Mouse (Mus musculus): ENCODE results near the gene Stk31. TPM values are rescaled to one million over a fixed set of nuclear protein-coding genes. Genes with fewer than 3 reads are reported as not detected.

Gene Stk31
- polyA plus RNA-seq (2015; fragmentation: Nextera tagmentation; extraction: Ambion mirVana), result not detected in 2 replicates

DNA sequence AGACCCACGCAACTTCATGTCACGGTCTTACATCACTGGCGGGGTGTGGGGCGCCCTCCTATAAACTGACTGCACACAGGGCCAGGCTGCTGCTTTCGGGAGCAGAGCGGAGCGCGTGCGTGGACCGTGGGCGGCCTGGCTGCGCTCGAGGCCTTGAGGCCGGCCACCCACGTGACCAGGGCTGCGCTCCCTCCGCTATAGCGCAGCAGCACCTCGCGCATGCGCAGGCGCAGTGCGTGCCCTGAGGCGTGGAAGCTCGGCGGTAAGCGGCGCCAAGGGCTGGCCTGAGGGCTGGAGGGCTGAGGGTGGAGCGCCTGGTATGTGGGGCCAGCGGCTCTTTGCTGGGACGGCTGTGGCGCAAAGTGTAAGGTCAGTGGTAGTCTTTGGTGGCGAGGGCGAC lies at the start of gene Stk31:
Gene Stk31 (plus strand): TSS at position 289 of the 400 bp plus-strand sequence.
- 86% methylated on average over 34 of the region's 34 CpGs for WGBS
- H3K4me3 ChIP-seq, result no peak within 1 kb of the TSS
- no peaks in the 10 kb centered on the region for H3K36me3 ChIP-seq
- no peaks in the 10 kb centered on the region for H3K27me3 ChIP-seq
- H3K4me2 ChIP-seq, result no peak within 1 kb of the TSS
- H3K4me1 ChIP-seq (replicated peaks), result no peaks in the 10 kb centered on the region
- H3K27ac ChIP-seq (replicated peaks), result no peak within 1 kb of the TSS
- no peak within 1 kb of the TSS for H3K9ac ChIP-seq
- no peaks in the 10 kb centered on the region; the same call in 1 of the 2 replicates for H3K9me3 ChIP-seq
- ATAC-seq (ENCODE audit: low read depth), result no peak

- Histone ChIP-seq H3K27me3 (no peaks in the 10 kb centered on the region), H3K36me3 (no peaks in the 10 kb centered on the region), H3K4me3 (no peak overlapping the region), H3K9me3 (no peaks in the 10 kb centered on the region), H3K4me2 (no peak overlapping the region), H3K27ac (replicated peaks) (no peak overlapping the region), H3K9ac (no peak overlapping the region), H3K4me1 (replicated peaks) (no peaks in the 10 kb centered on the region)
- no peak for ATAC-seq (ENCODE audit: low read depth)
- WGBS, result 93% methylated on average over 7 of the region's 7 CpGs
These were observed 45.6 kb upstream of the Stk31 start for GRCm38 (mm10) chr6:49349826-49350225.

DNA sequence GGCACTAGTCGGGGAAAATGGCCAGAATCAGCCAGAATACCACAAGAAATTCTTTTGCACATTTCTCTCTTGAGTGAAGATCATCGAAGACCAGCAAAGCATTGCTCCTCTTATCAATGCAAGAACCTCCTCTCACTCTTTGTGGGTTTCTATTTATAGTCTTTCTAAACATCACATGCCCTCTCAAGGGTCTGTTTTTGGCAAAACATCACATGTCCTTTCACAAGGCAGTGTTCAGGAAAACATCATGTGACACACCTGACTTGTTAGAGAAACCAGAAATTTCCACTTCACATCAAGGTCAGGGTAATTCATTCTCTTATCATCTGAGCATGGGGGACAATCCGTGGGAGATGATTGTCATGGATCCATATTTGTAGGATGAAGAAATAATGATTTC lies 40.8 kb upstream of the Stk31 start:
- no peak for ATAC-seq (ENCODE audit: low read depth)
- 89% methylated on average over 3 of the region's 3 CpGs for WGBS
- Histone ChIP-seq H3K4me1 (replicated peaks) (no peaks in the 10 kb centered on the region), H3K36me3 (no peaks in the 10 kb centered on the region), H3K4me2 (no peak overlapping the region), H3K4me3 (no peak overlapping the region), H3K9me3 (no peaks in the 10 kb centered on the region), H3K27me3 (no peaks in the 10 kb centered on the region), H3K9ac (no peak overlapping the region), H3K27ac (replicated peaks) (no peak overlapping the region)

DNA sequence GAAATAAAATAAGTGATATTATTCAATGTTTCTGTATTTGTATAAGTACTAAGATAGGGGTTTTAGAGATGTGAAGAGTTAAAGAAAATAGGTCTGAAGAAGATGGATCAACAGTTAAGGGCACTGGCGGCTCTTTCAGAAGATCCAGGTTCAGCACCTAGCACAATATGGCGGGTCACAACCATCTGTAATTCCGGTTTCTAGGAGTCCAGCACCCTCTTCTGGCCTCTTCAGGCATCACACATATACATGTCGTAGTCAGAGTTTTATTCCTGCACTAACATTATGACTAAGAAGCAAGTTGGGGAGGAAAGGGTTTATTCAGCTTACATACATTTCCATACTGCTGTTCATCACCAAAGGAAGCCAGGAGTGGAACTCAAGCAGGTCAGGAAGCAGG lies 40.2 kb upstream of the Stk31 start:
- Histone ChIP-seq H3K9ac (no peak overlapping the region), H3K27me3 (no peaks in the 10 kb centered on the region), H3K9me3 (no peaks in the 10 kb centered on the region), H3K4me3 (no peak overlapping the region), H3K4me2 (no peak overlapping the region), H3K36me3 (no peaks in the 10 kb centered on the region), H3K4me1 (replicated peaks) (no peaks in the 10 kb centered on the region), H3K27ac (replicated peaks) (no peak overlapping the region)
- ATAC-seq (ENCODE audit: low read depth), result no peak
- WGBS, result 71% methylated on average over 4 of the region's 4 CpGs

GRCm38 (mm10) chr6:49360420-49360819 lies 35.0 kb upstream of the Stk31 start:
- Histone ChIP-seq H3K4me3 (no peak overlapping the region), H3K9ac (no peak overlapping the region), H3K27ac (replicated peaks) (no peak overlapping the region), H3K36me3 (no peaks in the 10 kb centered on the region), H3K27me3 (no peaks in the 10 kb centered on the region), H3K4me1 (replicated peaks) (no peaks in the 10 kb centered on the region), H3K4me2 (no peak overlapping the region), H3K9me3 (no peaks in the 10 kb centered on the region)
- no peak for ATAC-seq (ENCODE audit: low read depth)

GRCm38 (mm10) chr6:49367159-49368054 lies 28.0 kb upstream of the Stk31 start, which contains the start of gene Fam221a:
TSS of gene Fam221a (plus strand) at chr6:49367739.
- peak; percentile 98 for ATAC-seq (ENCODE audit: low read depth)
- H3K9ac ChIP-seq, result peak within 1 kb of the TSS; percentile 67
- H3K4me1 ChIP-seq (replicated peaks), result peaks cover 11% of the 10 kb centered on the region
- H3K9me3 ChIP-seq, result no peaks in the 10 kb centered on the region
- peak within 1 kb of the TSS; percentile 57 for H3K4me3 ChIP-seq
- H3K4me2 ChIP-seq, result peak within 1 kb of the TSS; percentile 79
- H3K27ac ChIP-seq (replicated peaks), result peak within 1 kb of the TSS; percentile 9; the same call in 1 of the 2 replicates
- WGBS, result 3% methylated on average over 45 of the region's 49 CpGs
- H3K36me3 ChIP-seq, result no peaks in the 10 kb centered on the region
- H3K27me3 ChIP-seq, result no peaks in the 10 kb centered on the region

- 43% methylated on average over 3 of the region's 3 CpGs for WGBS
- no peak for ATAC-seq (ENCODE audit: low read depth)
- peak overlapping the region; percentile 79 for H3K4me2 ChIP-seq
- no peaks in the 10 kb centered on the region for H3K9me3 ChIP-seq
- H3K27me3 ChIP-seq, result no peaks in the 10 kb centered on the region
- peak overlapping the region; percentile 57 for H3K4me3 ChIP-seq
- no peaks in the 10 kb centered on the region for H3K36me3 ChIP-seq
- H3K9ac ChIP-seq, result peak overlapping the region; percentile 67
- no peak overlapping the region for H3K27ac ChIP-seq (replicated peaks)
- peaks cover 11% of the 10 kb centered on the region for H3K4me1 ChIP-seq (replicated peaks)
These were observed 27.2 kb upstream of the Stk31 start for GRCm38 (mm10) chr6:49368212-49368611.

GRCm38 (mm10) chr6:49372705-49373104 lies 22.7 kb upstream of the Stk31 start:
- Histone ChIP-seq H3K9ac (no peak overlapping the region), H3K27me3 (no peaks in the 10 kb centered on the region), H3K4me3 (no peak overlapping the region), H3K4me1 (replicated peaks) (peaks cover 11% of the 10 kb centered on the region), H3K9me3 (no peaks in the 10 kb centered on the region), H3K36me3 (no peaks in the 10 kb centered on the region), H3K27ac (replicated peaks) (no peak overlapping the region), H3K4me2 (no peak overlapping the region)
- 85% methylated on average over 4 of the region's 4 CpGs for WGBS
- no peak for ATAC-seq (ENCODE audit: low read depth)

- H3K4me2 ChIP-seq, result no peak overlapping the region
- no peak overlapping the region for H3K4me3 ChIP-seq
- WGBS, result 72% methylated on average over 2 of the region's 2 CpGs
- ATAC-seq (ENCODE audit: low read depth), result no peak
- no peak overlapping the region for H3K27ac ChIP-seq (replicated peaks)
- no peaks in the 10 kb centered on the region for H3K36me3 ChIP-seq
- H3K9me3 ChIP-seq, result no peaks in the 10 kb centered on the region
- H3K27me3 ChIP-seq, result no peaks in the 10 kb centered on the region
- no peaks in the 10 kb centered on the region; the same call in 1 of the 2 replicates for H3K4me1 ChIP-seq (replicated peaks)
- H3K9ac ChIP-seq, result no peak overlapping the region
These were observed 21.5 kb upstream of the Stk31 start for GRCm38 (mm10) chr6:49373943-49374342.

- no peak overlapping the region for H3K9ac ChIP-seq
- no peak for ATAC-seq (ENCODE audit: low read depth)
- H3K4me2 ChIP-seq, result no peak overlapping the region
- H3K9me3 ChIP-seq, result no peaks in the 10 kb centered on the region
- no peak overlapping the region for H3K27ac ChIP-seq (replicated peaks)
- H3K27me3 ChIP-seq, result no peaks in the 10 kb centered on the region
- no peaks in the 10 kb centered on the region for H3K4me1 ChIP-seq (replicated peaks)
- H3K36me3 ChIP-seq, result no peaks in the 10 kb centered on the region
- H3K4me3 ChIP-seq, result no peak overlapping the region
- 71% methylated on average over 12 of the region's 12 CpGs for WGBS
These were observed 17.1 kb upstream of the Stk31 start for GRCm38 (mm10) chr6:49378328-49378727.

DNA sequence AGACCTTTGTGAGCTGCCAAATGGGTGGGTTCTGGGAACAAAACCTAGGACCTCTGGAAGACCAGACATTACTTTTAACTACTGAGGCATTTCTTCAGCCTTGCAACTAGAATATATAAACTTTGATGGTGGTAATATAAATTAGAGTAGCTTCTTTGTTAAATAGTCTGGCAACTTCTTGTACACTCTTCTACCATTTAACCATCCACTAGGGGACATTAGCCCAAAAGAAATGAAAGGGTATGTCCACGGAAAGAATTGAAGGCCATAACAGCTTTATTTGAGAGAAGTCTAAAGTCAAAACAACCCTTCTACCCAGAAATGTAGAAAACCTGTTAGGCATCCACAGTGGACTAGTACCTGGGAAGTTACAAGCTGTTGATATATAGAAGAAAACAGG lies 1.1 kb upstream of the Stk31 start:
- Histone ChIP-seq H3K4me3 (no peak overlapping the region), H3K9me3 (no peaks in the 10 kb centered on the region; the same call in 1 of the 2 replicates), H3K4me1 (replicated peaks) (no peaks in the 10 kb centered on the region), H3K27ac (replicated peaks) (no peak overlapping the region), H3K27me3 (no peaks in the 10 kb centered on the region), H3K36me3 (no peaks in the 10 kb centered on the region), H3K9ac (no peak overlapping the region), H3K4me2 (no peak overlapping the region)
- ATAC-seq (ENCODE audit: low read depth), result no peak
- 74% methylated on average over 1 of the region's 1 CpGs for WGBS

DNA sequence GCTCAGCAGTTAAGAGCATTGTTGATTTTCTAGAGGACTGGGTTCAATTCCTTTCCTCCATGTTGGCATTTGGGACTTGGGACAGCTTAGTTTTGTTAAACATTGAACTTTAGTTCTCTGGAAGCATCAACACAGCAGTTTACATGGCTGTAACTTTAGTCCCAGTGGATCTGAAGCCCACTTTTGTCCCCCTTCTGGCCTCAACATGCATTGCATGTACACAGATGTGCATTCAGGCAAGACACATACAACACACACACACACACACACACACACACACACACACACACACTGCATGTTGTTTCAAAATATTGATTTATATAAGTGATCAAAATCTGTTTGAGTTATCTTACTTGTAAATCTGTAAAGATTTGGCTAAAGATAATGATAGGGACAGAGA lies 2.1 kb downstream of the Stk31 start:
- H3K27ac ChIP-seq (replicated peaks), result no peak overlapping the region

DNA sequence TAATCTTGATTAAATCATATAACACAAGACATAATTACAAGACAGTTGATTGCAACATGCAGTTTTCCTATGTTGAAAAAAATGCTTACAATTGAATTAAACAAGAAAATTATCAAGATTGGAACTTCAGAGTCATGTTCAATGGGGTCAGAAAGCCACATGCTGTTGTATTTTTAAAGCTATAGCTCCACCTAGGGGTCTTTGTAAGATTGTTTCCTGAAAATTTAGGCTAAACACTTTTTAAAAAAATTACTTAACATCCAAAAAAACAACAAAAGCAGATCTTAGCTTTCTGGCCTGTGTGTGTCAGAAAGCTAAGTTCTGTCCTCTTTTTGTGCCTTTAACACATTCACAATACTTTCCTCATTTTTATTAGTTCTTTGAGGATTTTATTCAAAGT lies 3.0 kb downstream of the Stk31 start:
- Histone ChIP-seq H3K4me3 (no peak overlapping the region), H3K27ac (replicated peaks) (no peak overlapping the region), H3K27me3 (no peaks in the 10 kb centered on the region), H3K4me2 (no peak overlapping the region), H3K9ac (no peak overlapping the region), H3K4me1 (replicated peaks) (no peaks in the 10 kb centered on the region), H3K36me3 (no peaks in the 10 kb centered on the region), H3K9me3 (no peaks in the 10 kb centered on the region; the same call in 1 of the 2 replicates)
- no peak for ATAC-seq (ENCODE audit: low read depth)

More for the DNA sequence above, 2.1 kb downstream of the Stk31 start:
- ATAC-seq (ENCODE audit: low read depth), result no peak
- Histone ChIP-seq H3K4me3 (no peak overlapping the region), H3K27me3 (no peaks in the 10 kb centered on the region), H3K9ac (no peak overlapping the region), H3K9me3 (no peaks in the 10 kb centered on the region; the same call in 1 of the 2 replicates), H3K4me1 (replicated peaks) (no peaks in the 10 kb centered on the region), H3K36me3 (no peaks in the 10 kb centered on the region), H3K4me2 (no peak overlapping the region)

Data from neural tube, embryonic 13.5 days (tissue).